21 mouse cellular contexts compared by ENCODE assay signal in genomic region chr2:92973646-92974045, GRCm38 (mm10). TPM values are rescaled to one million over a fixed set of nuclear protein-coding genes. Genes with fewer than 3 reads are reported as not detected.
DNase-seq lines count a peak whose midpoint lies in the region; TF ChIP-seq lines count a peak whose summit lies in the region.
"Had no signal": no experiment of that assay in that cellular context is flagged by ENCODE, and none has a peak within 500 bp of the region (broad histone marks: within the 10 kb centered on the region; RNA-seq: fewer than 3 reads in every experiment).

No protein-coding gene starts in this region.

- H3K36me3 ChIP-seq in testis, adult 2 months (ENCODE audit: control insufficient read depth, insufficient read depth, low read length): no peaks in the 10 kb centered on the region
- no peaks in the 10 kb centered on the region for H3K36me3 ChIP-seq in ES-E14 (ENCODE audit: control insufficient read depth, insufficient read depth, low read length, poor library complexity, severe bottlenecking)

- H3K4me1 ChIP-seq in testis, adult 2 months (ENCODE audit: control insufficient read depth, insufficient read depth, low read length): peaks cover 13% of the 10 kb centered on the region
- peaks cover 3 to 18% of the 10 kb centered on the region in 2 experiments; a peak in 2 of 4 replicates for H3K4me1 ChIP-seq in ES-E14 (ENCODE audit: control insufficient read depth in 2 of 2, insufficient read depth in 2 of 2, low read length in 2 of 2, poor library complexity in 1 of 2)
- H3K4me1 ChIP-seq: embryonic facial prominence, embryonic 12.5 days; hindbrain, embryonic 15.5 days had no signal

- peak overlapping the region; percentile 84 for H3K4me3 ChIP-seq in testis, adult 2 months (ENCODE audit: control insufficient read depth, low read depth, low read length)
- H3K4me3 ChIP-seq in ES-E14 (ENCODE audit: insufficient read depth in 1 of 2, low read depth in 1 of 2, low read length in 2 of 2, poor library complexity in 1 of 2, severe bottlenecking in 1 of 2): peak overlapping the region; percentile 40 to 41
- H3K4me3 ChIP-seq: embryonic facial prominence, embryonic 12.5 days; embryonic facial prominence, embryonic 15.5 days; hindbrain, embryonic 12.5 days; hindbrain, embryonic 15.5 days had no signal

- in situ Hi-C loops in ES-E14 (cut with MboI; ENCODE audit: low sequenced_read_pairs in 2 of 2, unreplicated experiment in 2 of 2): no loop called here

- H3K27me3 ChIP-seq in testis, adult 2 months (ENCODE audit: control insufficient read depth, insufficient read depth, low read length): no peaks in the 10 kb centered on the region
- H3K27me3 ChIP-seq: embryonic facial prominence, embryonic 12.5 days; embryonic facial prominence, embryonic 15.5 days; hindbrain, embryonic 12.5 days; hindbrain, embryonic 15.5 days had no signal

- no peak for TF ChIP-seq CTCF in testis, adult 2 months (IDR thresholded peaks at IDR 0.05; ENCODE audit: control insufficient read depth, insufficient read depth, insufficient replicate concordance, low read depth, low read length)

- H3K9me3 ChIP-seq in ES-E14 (ENCODE audit: control insufficient read depth, insufficient read depth, low read depth, low read length): no peaks in the 10 kb centered on the region
- H3K9me3 ChIP-seq: embryonic facial prominence, embryonic 12.5 days; embryonic facial prominence, embryonic 15.5 days; hindbrain, embryonic 12.5 days; hindbrain, embryonic 15.5 days had no signal

- no peak for TF ChIP-seq POLR2A in testis, adult 2 months (IDR thresholded peaks at IDR 0.05; ENCODE audit: control insufficient read depth, low read depth, low read length)

- no peak for DNase-seq in testis, postnatal 10 days (ENCODE audit: low spot score)
- no peak for DNase-seq in ES-E14 (ENCODE audit: low read depth, low spot score)
- peak; percentile 78 for DNase-seq in ZHBTc4 (ENCODE audit: low read depth, low spot score)
- DNase-seq in layer of hippocampus, adult 18-20 months (ENCODE audit: low spot score in 2 of 2): no peak
- no peak for DNase-seq in cerebellum, postnatal 10 days
- no peak for DNase-seq in embryo, embryonic 9.5 days (ENCODE audit: extremely low spot score)
- DNase-seq: adrenal gland, adult 2 months; adrenal gland, postnatal 14 days; B cell, adult 2 months; cerebellum, adult 11 months; cerebellum, adult 2 months; cerebellum, postnatal 14 days; forebrain, postnatal 0 days; heart, adult 11 months had no signal

- peak overlapping the region; percentile 28; the same call in 1 of the 2 replicates for H3K27ac ChIP-seq in testis, adult 2 months (ENCODE audit: control insufficient read depth, insufficient read depth, low read depth, low read length)
- H3K27ac ChIP-seq in ES-E14 (ENCODE audit: insufficient read depth, low read depth, low read length, poor library complexity, severe bottlenecking): no peak overlapping the region
- H3K27ac ChIP-seq: embryonic facial prominence, embryonic 12.5 days; embryonic facial prominence, embryonic 15.5 days; hindbrain, embryonic 12.5 days; hindbrain, embryonic 15.5 days had no signal

- peak overlapping the region; percentile 22; the same call in 1 of the 2 replicates for H3K9ac ChIP-seq in ES-E14 (ENCODE audit: insufficient read depth, low read depth, low read length, poor library complexity, severe bottlenecking)
- H3K9ac ChIP-seq: embryonic facial prominence, embryonic 12.5 days; embryonic facial prominence, embryonic 15.5 days; forebrain, postnatal 0 days; hindbrain, embryonic 12.5 days; hindbrain, embryonic 15.5 days had no signal

TF ChIP-seq in ES-E14, 5 proteins besides CTCF, POLR2A, EP300 and RAD21:
- TF ChIP-seq ZNF384 (IDR thresholded peaks at IDR 0.05; ENCODE audit: low read depth, low read length) (no peak), ZC3H11A (IDR thresholded peaks at IDR 0.05; ENCODE audit: borderline replicate concordance, low read depth, low read length) (no peak), HCFC1 (IDR thresholded peaks at IDR 0.05; ENCODE audit: borderline replicate concordance, insufficient read depth, low read length) (no peak), CHD2 (IDR thresholded peaks at IDR 0.05; ENCODE audit: low read depth, low read length) (no peak), MAFK (IDR thresholded peaks at IDR 0.05; ENCODE audit: insufficient read depth, low read depth, low read length) (no peak)
TF ChIP-seq in ES-E14: peak in this region for 0.

RNA-seq across cellular contexts. Expression of gene Syt13, which starts 58.7 kb away (rescaled TPM):
- 0.51 and 0.56 TPM in 2 replicates for polyA plus RNA-seq in testis, adult 2 months (2012; rRNA removed)
- 4.4 and 5.8 TPM in 2 replicates for total RNA-seq in ES-E14 (2012; rRNA removed)
- total RNA-seq in layer of hippocampus, adult 18-20 months (2021): 100 to 1,000 TPM; 141 to 158 TPM
- total RNA-seq: CH12.LX; hematopoietic stem cell, adult 5-6 weeks had no signal

Comparison
In these comparisons a context has a peak if more than half of its experiments do, and no peak if none do; other contexts are left out.
1. RNA of gene Syt13, which starts 58.7 kb away (total RNA-seq): 141 to 158 TPM in layer of hippocampus, adult 18-20 months; 4.4 to 5.8 TPM in ES-E14; every median in the first group is over 10 times any median in the second.